Mouse (Mus musculus) embryonic facial prominence, embryonic 10.5 days (tissue): ENCODE measurements around the gene Efcab3. TPM values are rescaled to one million over a fixed set of nuclear protein-coding genes. Genes with fewer than 3 reads are reported as not detected.

ENCODE experiments used
- DNase-seq: peaks from one replicate; pipeline ENCODE4 v3.0.0-alpha.2; 2017; ENCODE audit warnings: low spot score
- H3K27ac ChIP-seq: fragments of 300-500 bp; sonication (generic); replicated peaks from 2 replicates; pipeline ENCODE4 v1.5.1; 2016; ENCODE audit warnings: mild to moderate bottlenecking
- H3K27me3 ChIP-seq: fragments of 300-500 bp; sonication (generic); replicated peaks from 2 replicates; pipeline ENCODE4 v1.6.1; 2016; ENCODE audit warnings: low read depth, mild to moderate bottlenecking; ENCODE audit not compliant: poor library complexity, severe bottlenecking
- H3K36me3 ChIP-seq: fragments of 300-500 bp; sonication (generic); replicated peaks from 2 replicates; pipeline ENCODE4 v1.6.1; 2016; ENCODE audit warnings: mild to moderate bottlenecking, moderate library complexity
- H3K4me1 ChIP-seq: fragments of 300-500 bp; sonication (generic); 2 replicates; pipeline ENCODE4 v1.6.1; 2016
- H3K4me3 ChIP-seq: fragments of 300-500 bp; sonication (generic); 2 replicates; pipeline ENCODE4 v1.5.1; 2016; ENCODE audit warnings: mild to moderate bottlenecking, moderate library complexity
- H3K9me3 ChIP-seq: fragments of 300-500 bp; sonication (generic); 2 replicates; pipeline ENCODE4 v1.6.1; 2016; ENCODE audit warnings: mild to moderate bottlenecking
- WGBS: fragments of 180-500 bp; shearing (Covaris S2); methylation state at CpG from one replicate; pipeline ENCODE4 v1.1.7; 2016; 5-methylcytosine and 5-hydroxymethylcytosine counted together
- polyA plus RNA-seq: library from polyadenylated mRNA; unstranded; fragments of >200 nt; fragmentation: Nextera tagmentation; extraction: Ambion mirVana; gene quantifications from 2 replicates; pipeline ENCODE4 v1.2.1, GENCODE M21; 2016

Efcab3 gene
- polyA plus RNA-seq, 1 experiment from 2014 or later = not detected

DNA sequence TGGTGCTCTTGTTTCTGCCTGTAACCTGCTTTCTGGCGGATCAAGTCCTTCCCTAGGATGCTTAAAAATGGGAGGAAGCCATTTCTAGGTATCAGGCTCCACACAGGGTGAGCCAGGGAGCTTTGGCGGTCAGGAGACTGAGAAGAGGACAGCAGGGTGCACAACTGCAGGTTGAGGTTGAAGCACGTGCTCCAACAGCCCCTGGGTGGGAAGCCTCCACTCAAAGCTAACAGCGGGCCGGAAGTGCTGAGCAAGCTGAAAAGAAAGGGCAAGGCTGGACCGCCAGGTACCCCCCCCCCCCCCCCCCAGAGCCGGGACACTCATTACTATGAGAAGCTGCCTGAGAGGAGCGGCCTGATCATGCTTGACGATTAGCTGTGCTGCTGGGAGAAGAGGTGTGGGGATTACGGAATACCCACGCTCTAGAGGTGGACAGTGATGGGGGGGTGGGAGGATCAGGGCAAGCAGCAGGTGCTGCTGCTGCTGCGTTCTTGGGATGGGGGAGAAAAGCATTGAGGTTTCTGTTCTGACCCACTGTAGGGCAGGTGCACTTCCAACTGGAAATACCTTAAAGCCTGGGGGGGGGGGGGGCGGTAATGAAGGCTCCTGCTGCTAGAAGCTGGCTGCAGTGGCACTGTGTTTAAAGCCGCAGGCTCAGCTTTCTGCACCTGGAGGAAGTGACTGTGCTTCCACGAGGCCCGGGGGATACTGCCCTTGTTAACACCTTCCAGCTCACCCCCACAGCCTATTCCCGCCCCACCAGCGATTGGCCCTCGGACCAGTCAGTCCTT is 88.0 kb downstream of the Efcab3 start:
- H3K36me3 ChIP-seq = no peaks in the 10 kb centered on the region
- no peak overlapping the region for H3K27ac ChIP-seq
- H3K9me3 ChIP-seq = no peaks in the 10 kb centered on the region
- peaks cover 59% of the 10 kb centered on the region for H3K4me1 ChIP-seq
- no peak overlapping the region; the same call in 1 of the 2 replicates for H3K4me3 ChIP-seq
- peak; percentile 47 for DNase-seq
- H3K27me3 ChIP-seq = peaks cover 18% of the 10 kb centered on the region
- WGBS = 21% methylated on average over 19 of the region's 19 CpGs

DNA sequence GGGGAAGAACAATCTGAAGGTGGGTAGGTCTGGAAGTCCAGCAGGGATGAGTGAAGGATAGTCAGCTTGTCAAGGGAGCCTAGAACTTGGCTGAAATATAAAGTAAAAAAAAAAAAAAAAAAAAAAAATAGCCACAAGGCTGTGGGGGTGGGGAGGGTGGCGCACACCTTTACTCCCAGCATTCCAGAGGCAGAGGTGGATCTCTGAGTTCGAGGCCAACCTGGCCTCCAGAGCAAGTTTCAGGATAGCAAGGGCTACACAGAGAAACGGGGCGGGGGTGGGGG is 88.6 kb downstream of the Efcab3 start:
- Histone ChIP-seq H3K27ac (no peak overlapping the region), H3K9me3 (no peaks in the 10 kb centered on the region), H3K36me3 (no peaks in the 10 kb centered on the region), H3K27me3 (peaks cover 20% of the 10 kb centered on the region), H3K4me1 (peaks cover 64% of the 10 kb centered on the region), H3K4me3 (no peak overlapping the region; the same call in 1 of the 2 replicates)
- 52% methylated on average over 4 of the region's 4 CpGs for WGBS
- DNase-seq = no peak

DNA sequence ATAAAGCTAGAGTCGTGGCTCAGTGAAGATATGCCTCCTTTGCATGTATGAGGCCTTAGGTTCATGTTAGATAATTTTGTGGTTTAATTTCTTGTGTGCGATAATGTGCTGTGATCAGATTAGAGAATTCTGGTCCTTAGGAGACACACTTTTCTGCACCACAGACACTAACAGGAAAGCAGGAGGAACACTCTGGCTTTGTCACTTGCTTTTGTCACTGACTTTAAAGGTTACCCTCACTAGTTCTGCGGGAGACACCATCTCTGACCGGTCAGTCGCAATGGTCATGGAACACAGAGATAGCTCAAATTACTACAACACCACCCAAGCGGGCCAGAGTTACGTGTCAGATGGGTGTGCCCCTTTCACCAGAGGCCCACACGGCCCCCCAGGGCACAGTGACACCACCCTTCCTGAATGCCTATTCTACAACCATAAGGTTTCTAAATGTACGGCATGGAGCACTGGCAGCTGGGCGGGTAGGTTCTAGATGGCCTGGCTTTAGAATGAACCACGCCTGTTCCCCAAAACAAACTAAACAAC is 89.0 kb downstream of the Efcab3 start:
- 63% methylated on average over 11 of the region's 11 CpGs for WGBS
- H3K9me3 ChIP-seq = no peaks in the 10 kb centered on the region
- no peak for DNase-seq
- H3K27me3 ChIP-seq = peaks cover 24% of the 10 kb centered on the region
- no peak overlapping the region for H3K4me3 ChIP-seq
- H3K36me3 ChIP-seq = no peaks in the 10 kb centered on the region
- H3K4me1 ChIP-seq = peaks cover 67% of the 10 kb centered on the region
- no peak overlapping the region; the same call in 1 of the 2 replicates for H3K27ac ChIP-seq

DNA sequence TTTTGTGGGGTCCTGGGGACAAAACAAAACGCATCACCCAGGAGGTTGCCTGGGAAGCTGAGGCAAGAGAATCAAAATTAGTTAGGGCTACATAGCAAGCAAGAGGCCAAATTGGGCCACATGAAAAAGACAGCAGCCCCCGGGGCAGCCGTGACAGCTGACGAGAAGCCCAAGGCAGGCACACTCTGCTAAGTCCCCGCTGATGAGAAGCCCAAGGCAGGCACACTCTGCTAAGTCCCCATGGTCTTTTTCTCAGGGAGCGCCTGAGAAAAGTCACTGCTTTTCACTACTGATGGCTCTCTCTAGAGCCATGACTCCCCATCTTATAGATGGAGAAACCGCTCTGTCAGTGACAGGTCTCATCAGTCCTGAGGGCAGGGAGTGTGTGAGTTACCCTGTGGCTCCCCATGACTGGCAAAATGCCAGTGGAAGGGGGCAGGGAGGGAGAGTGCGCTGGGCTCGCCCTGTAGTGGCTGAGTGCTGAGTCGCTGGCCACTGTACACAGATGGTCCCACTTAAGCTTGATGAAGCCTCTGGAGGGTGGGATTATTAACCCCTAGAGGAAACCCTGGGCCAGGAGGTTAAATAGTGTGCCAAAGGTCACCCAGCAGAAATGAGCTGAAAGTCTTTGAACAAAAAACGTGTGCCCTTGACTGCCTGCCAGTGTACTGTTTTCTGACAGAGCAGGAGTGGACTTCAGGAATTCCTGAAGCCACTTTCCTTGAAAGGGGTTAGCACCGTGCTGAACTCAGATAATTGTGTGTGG is 89.9 kb downstream of the Efcab3 start:
- H3K27me3 ChIP-seq = peaks cover 25% of the 10 kb centered on the region
- no peaks in the 10 kb centered on the region for H3K9me3 ChIP-seq
- peak overlapping the region; percentile 11; the same call in 1 of the 2 replicates for H3K4me3 ChIP-seq
- peak overlapping the region; percentile 30; the same call in 1 of the 2 replicates for H3K27ac ChIP-seq
- peak; percentile 82 for DNase-seq
- WGBS = 15% methylated on average over 12 of the region's 12 CpGs
- H3K4me1 ChIP-seq = peaks cover 67% of the 10 kb centered on the region
- no peaks in the 10 kb centered on the region for H3K36me3 ChIP-seq

DNA sequence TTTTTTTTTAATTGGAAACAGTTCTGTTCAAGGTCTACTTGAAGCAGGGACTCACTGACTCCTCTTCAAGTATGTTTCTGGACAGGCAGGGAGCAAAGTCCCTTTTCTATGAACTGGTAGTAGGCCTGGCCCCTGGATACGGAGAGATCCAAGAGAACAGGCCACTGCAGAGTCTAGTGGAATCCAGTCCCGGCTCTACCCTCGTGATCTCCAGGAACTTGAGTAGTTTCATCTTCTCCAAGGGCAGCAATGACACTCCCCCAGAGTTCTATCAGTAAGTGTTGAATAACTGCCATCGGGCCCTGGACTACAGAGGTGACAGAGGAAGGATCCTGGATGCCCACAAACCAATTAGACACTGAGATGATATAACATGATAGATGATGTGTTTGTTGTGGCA is 92.5 kb downstream of the Efcab3 start:
- Histone ChIP-seq H3K4me3 (no peak overlapping the region), H3K27ac (peak overlapping the region; percentile 54), H3K4me1 (peaks cover 63% of the 10 kb centered on the region), H3K27me3 (peaks cover 16% of the 10 kb centered on the region), H3K9me3 (no peaks in the 10 kb centered on the region), H3K36me3 (no peaks in the 10 kb centered on the region)
- DNase-seq = no peak
- WGBS = 56% methylated on average over 4 of the region's 4 CpGs

DNA sequence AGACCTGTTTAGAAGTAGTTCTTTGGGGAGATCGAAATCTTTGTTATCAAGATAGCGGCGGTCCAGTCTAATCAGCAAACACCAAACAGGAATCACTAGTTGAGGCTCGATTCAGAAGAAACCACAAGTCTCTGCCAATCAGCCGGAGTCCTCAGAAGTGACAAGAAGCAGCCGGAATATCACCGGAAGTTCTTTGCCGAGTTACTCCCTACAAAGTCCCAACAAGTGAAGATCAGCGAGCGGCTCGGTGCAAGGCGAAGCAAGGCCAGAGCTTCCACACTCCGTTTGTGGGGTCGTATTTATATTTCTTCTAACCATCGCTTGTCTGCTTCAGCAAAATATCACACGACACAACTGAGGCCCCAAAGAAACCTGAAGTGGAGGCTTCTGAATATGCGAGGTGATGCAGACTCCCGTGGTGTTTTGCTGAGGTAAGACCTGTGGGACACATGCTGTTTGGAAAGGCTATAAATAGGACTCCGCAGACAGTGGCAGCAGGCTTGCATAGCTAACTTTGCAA is 93.4 kb downstream of the Efcab3 start:
- Histone ChIP-seq H3K27ac (peak overlapping the region; percentile 54; the same call in 1 of the 2 replicates), H3K36me3 (no peaks in the 10 kb centered on the region), H3K4me3 (no peak overlapping the region), H3K9me3 (no peaks in the 10 kb centered on the region), H3K27me3 (peaks cover 7% of the 10 kb centered on the region), H3K4me1 (peaks cover 54% of the 10 kb centered on the region)
- WGBS = 88% methylated on average over 19 of the region's 19 CpGs
- DNase-seq = no peak

DNA sequence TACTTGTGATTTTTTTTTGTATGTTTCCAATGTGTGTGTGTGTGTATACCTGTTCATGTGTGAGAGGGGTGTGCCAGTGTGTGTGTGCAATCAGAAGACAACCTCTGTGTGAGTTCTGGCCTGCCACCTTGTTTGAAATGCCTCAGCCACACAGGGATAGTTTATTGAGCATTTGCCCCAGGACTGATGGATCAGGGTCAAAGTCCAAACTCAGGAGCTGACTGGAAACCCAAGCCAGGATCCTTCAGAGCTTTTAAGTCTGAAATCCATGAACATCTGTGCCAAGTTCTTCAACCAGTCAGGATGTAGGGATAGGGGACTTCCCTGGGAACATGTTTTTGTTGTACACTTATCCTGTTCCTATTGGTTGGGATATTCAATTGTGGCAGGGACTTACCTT is 94.7 kb downstream of the Efcab3 start:
- Histone ChIP-seq H3K27ac (no peak overlapping the region), H3K4me3 (no peak overlapping the region), H3K27me3 (peaks cover 7% of the 10 kb centered on the region), H3K36me3 (no peaks in the 10 kb centered on the region), H3K9me3 (peaks cover 8% of the 10 kb centered on the region), H3K4me1 (peaks cover 41% of the 10 kb centered on the region)
- DNase-seq = no peak

DNA sequence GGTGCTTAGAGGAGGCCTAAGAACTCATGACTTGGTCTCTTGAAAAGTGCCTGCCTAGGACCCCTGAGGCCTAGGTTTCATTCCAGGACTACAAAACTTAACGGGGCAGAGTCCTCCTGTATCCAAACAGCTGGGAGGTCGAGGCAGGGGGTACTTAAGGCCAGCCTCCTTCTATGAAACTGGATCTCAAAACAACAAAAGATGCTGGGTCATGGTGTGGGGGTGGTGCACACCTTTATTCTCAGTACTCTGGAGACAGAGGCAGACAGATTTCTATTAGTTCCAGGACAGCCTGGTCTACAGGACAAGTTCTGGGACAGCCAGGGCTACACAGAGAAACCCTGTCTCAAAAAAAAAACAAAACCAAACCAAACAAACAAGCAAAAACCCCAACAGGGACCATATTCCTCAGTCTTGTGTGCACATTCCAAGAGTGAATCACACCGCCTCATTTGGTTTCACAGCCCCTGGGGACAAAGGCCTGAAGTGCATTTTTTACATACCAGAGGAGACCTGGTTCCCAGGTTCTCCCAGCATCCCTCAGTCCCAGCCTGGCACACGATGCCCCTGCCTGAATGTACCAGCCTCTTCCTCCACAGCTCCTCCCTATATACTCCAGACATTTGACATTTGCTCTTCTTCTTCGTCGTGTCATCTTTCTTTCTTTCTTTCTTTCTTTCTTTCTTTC is 96.4 kb downstream of the Efcab3 start:
- WGBS = 56% methylated on average over 6 of the region's 6 CpGs
- no peak overlapping the region for H3K27ac ChIP-seq
- DNase-seq = no peak

DNA sequence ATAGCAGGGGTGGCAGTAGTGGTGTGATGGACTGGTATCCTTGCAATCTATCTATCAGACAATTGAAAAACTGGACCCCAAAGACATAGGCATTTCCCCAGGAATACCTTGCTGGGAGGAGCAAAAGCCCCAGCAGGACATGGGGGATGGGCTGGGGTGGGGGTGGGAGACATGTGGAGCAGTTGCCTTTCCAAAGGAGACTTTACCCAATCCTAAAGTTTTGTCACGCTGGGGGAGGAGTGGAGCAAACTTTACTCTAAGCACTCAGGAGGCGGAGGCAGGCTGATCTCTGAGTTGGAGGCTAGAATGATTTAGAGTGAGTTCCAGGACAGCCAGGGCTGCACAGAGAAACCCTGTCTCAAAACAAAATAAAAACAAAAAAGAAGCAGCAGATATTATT is 98.0 kb downstream of the Efcab3 start:
- Histone ChIP-seq H3K4me1 (peaks cover 8% of the 10 kb centered on the region), H3K27me3 (peaks cover 19% of the 10 kb centered on the region), H3K9me3 (peaks cover 36% of the 10 kb centered on the region), H3K36me3 (0 out of 2 replicates have a peak, but pooled peaks cover 8% of the 10 kb centered on the region), H3K27ac (no peak overlapping the region), H3K4me3 (no peak overlapping the region)
- whole genome bisulfite sequencing = 91% methylated on average over 2 of the region's 2 CpGs
- DNase-seq = no peak

More for the DNA sequence above, 96.4 kb downstream of the Efcab3 start:
- Histone ChIP-seq H3K27me3 (peaks cover 11% of the 10 kb centered on the region), H3K36me3 (no peaks in the 10 kb centered on the region), H3K9me3 (peaks cover 20% of the 10 kb centered on the region), H3K4me3 (no peak overlapping the region), H3K4me1 (peaks cover 24% of the 10 kb centered on the region)

DNA sequence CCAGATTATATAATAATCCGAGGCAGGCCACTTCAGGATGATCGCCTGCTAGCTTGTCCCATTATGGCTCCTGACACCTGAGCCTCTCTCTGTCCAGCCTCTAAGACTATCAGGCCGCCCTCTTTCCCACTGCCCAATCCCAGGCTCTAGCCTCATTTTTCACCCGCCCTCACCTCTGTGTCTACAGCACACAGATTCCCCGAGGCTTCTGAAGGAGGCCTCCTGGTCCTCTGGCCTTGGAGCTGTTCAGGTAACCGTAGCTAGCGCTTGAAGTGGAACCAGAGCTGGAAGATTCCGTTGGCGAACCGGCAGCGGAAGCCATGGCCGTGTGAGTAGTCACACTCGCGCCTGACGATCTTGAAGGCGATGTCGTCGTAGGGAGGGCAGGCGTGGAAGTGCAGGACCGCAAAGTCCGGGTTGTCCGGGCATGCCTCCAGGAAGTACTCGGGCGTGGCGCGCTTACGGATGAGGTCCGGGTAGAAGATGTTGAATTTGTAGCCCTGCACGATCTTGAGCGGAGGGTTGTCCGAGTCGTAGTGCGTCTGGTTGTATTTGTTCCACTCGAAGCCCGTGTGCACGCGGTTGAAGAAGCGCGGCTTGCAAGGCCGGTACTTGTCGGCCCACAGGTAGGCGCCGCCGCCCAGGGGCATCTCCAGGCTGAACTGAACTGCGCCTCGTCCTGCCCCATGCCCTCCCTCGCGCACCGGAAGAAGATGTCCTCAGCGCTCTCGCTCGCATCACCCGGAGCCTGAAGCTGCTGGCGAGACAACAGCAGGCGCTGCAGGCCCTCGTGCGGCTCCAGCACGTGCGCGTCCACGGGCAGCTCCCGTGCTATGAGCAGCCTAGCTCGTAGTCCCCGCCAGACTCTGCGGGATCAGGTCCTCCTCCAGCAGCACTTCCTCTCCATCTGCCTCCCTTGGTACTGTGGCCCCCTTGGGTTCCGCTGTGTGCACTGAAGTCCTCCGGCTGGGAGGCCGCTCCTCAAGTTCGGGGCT is 101.4 kb downstream of the Efcab3 start:
- Histone ChIP-seq H3K36me3 (0 out of 2 replicates have a peak, but pooled peaks cover 8% of the 10 kb centered on the region), H3K4me3 (no peak overlapping the region), H3K4me1 (no peaks in the 10 kb centered on the region), H3K27me3 (peaks cover 12% of the 10 kb centered on the region; the same call in 1 of the 2 replicates), H3K9me3 (peaks cover 42% of the 10 kb centered on the region), H3K27ac (no peak overlapping the region)
- DNase-seq = no peak
- WGBS = 84% methylated on average over 69 of the region's 69 CpGs

DNA sequence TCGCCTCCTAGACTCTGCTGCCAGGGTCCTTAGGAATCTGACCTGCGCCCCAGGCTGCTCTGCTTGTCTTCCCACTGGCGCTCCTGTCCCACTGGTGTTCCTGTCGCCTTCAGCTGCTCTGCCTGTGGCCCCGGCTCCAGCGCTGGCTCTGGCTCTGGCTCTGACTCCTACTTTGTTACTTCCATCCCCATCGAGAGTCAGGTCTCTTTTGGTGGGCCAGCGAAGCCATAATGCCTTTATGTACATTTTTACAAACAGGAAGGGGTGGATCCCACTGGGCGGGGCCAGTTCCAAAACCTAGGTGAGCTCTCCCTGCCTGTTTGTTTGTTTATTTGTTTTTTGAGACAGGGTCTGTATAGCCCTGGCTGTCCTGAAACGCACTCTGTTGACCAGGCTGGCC is 103.4 kb downstream of the Efcab3 start:
- Histone ChIP-seq H3K9me3 (peaks cover 42% of the 10 kb centered on the region), H3K27me3 (peaks cover 12% of the 10 kb centered on the region; the same call in 1 of the 2 replicates), H3K4me1 (no peaks in the 10 kb centered on the region), H3K27ac (no peak overlapping the region), H3K36me3 (0 out of 2 replicates have a peak, but pooled peaks cover 8% of the 10 kb centered on the region), H3K4me3 (no peak overlapping the region)
- DNase-seq = no peak
- WGBS = 92% methylated on average over 10 of the region's 10 CpGs
